Mouse (Mus musculus): ENCODE measurements around the gene S100a11. TPM values are rescaled to one million over a fixed set of nuclear protein-coding genes. Genes with fewer than 3 reads are reported as not detected.
"Not testable (repeated sequence)": the region's sequence is repeated elsewhere in the genome, so short reads cannot be mapped to it uniquely, and the experiment has no call there.

S100a11 gene
- total RNA-seq, 1 experiment from 2014 or later = 61.9 TPM

DNA sequence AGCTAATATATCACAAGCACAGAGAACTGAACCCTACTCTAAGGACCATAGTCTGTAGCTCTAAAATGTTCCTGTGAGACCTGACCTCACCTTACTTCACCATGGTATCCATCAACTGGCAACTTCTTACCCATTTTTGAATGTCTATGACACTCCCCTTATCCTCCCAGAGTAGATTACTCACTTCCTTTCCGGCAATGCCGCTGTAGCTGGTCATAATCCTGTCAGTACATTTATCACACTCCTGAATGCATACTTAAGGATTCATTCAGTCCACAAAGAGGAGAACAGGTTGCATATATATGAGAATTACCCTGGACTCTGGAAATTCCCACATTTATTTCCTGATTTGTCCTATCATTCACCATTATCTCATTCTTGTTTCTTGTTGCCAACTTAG lies 2.9 kb upstream of the S100a11 start:
- no peak for ATAC-seq (replicated peaks; ENCODE audit: insufficient number of reproducible peaks, low FRiP score, low TSS enrichment, poor library complexity, severe bottlenecking)

DNA sequence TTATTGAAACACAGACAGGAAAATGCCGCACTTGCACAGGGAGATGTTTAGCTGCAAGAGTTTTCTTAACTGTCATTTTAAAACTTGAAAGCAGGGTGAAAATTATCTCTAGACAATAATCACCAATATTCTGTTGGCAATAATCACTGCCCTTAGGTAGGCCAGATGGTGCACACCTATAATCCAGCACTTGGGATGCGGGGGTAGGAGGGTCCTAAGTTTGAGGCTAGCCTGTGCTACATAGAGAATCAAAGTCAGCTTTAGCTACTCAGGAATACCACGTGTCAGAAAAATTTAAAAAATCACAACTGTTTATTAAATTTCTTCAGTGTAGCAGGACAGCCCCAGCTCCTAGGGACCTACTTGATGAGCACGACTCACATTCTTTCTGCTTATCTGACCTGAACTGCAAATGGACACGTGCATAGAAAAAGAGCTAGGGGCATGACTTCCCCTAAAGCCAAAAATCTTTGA lies 395 bp upstream of the S100a11 start:
- no peak for ATAC-seq (replicated peaks; ENCODE audit: insufficient number of reproducible peaks, low FRiP score, low TSS enrichment, poor library complexity, severe bottlenecking)

GRCm38 (mm10) chr3:93521462-93522057 lies 1.3 kb downstream of the S100a11 start:
- ATAC-seq (replicated peaks; ENCODE audit: insufficient number of reproducible peaks, low FRiP score, low TSS enrichment, poor library complexity, severe bottlenecking) = 0 out of 2 replicates have a peak, but pooled peaks have one; percentile 40

GRCm38 (mm10) chr3:93522611-93523010 lies 2.3 kb downstream of the S100a11 start:
- no peak for ATAC-seq (replicated peaks; ENCODE audit: insufficient number of reproducible peaks, low FRiP score, low TSS enrichment, poor library complexity, severe bottlenecking)

GRCm38 (mm10) chr3:93527300-93527699 lies 7.0 kb downstream of the S100a11 start:
- ATAC-seq (replicated peaks; ENCODE audit: insufficient number of reproducible peaks, low FRiP score, low TSS enrichment, poor library complexity, severe bottlenecking) = no peak

DNA sequence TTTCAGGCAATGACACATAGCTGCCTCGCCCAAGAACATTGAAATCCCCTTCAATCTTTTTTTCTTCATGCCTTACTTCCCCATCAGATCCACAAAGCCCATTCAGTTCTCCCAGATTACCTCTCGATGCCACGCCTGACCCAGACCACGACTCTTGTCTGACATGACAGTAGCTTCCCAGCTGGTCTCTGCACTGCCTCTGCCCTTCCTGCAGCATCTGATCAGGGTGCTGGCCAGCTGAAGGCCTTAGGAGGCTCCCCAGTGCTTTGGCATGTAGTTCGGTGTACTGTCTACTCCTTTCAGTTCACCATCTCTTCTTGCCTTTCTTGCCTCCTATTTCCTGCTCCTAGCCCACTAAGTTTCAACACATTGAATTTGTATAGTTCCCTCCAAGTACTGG lies 8.5 kb downstream of the S100a11 start:
- ATAC-seq (replicated peaks; ENCODE audit: insufficient number of reproducible peaks, low FRiP score, low TSS enrichment, poor library complexity, severe bottlenecking) = no peak

GRCm38 (mm10) chr3:93537068-93537576 lies 16.8 kb downstream of the S100a11 start:
- ATAC-seq (replicated peaks; ENCODE audit: insufficient number of reproducible peaks, low FRiP score, low TSS enrichment, poor library complexity, severe bottlenecking) = no peak

DNA sequence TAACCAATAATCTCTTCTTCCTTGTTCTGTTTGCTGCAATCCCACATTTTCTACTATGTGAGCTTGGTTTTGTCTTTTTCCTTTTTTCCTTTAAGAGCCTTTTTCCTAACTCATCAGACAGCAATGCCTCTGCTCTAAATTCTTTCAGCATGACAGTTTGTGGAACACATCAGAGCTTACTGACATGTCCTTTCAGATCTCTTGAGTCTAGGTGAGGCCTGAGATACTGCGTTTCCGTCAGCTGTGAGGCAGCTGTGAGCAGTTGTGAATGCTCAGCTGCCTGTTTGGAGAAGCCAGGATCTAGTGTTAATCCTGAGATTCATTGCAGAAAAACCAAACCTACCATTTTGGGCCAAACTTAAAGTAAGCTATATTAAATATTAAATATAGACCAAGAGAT lies 18.2 kb downstream of the S100a11 start:
- no peak for ATAC-seq (replicated peaks; ENCODE audit: insufficient number of reproducible peaks, low FRiP score, low TSS enrichment, poor library complexity, severe bottlenecking)

GRCm38 (mm10) chr3:93541501-93541900 lies 21.2 kb downstream of the S100a11 start:
- no peak for ATAC-seq (replicated peaks; ENCODE audit: insufficient number of reproducible peaks, low FRiP score, low TSS enrichment, poor library complexity, severe bottlenecking)

DNA sequence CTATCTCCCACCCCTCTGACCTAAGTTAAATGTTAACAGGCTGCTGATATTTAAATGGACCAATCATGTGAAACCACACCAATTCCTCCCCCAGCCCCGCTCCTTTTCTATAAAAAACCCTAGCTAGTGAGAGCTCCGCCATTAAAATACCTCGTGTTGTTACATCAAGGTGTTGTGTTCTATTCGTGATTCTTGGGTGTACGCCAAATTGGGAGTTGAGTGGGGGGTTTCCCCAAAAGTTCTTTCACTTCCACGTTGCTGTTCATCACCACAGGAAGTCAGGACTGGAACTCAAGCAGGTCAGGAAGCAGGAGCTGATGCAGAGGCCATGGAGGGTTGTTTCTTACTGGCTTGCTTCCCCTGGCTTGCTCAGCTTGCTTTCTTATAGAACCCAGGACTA lies 23.9 kb downstream of the S100a11 start:
- not testable (repeated sequence) for ATAC-seq (replicated peaks; ENCODE audit: insufficient number of reproducible peaks, low FRiP score, low TSS enrichment, poor library complexity, severe bottlenecking)

GRCm38 (mm10) chr3:93547099-93547648 lies 26.9 kb downstream of the S100a11 start:
- ATAC-seq (replicated peaks; ENCODE audit: insufficient number of reproducible peaks, low FRiP score, low TSS enrichment, poor library complexity, severe bottlenecking) = peak; percentile 79

- ATAC-seq (replicated peaks; ENCODE audit: insufficient number of reproducible peaks, low FRiP score, low TSS enrichment, poor library complexity, severe bottlenecking) = no peak
These were observed 27.7 kb downstream of the S100a11 start for GRCm38 (mm10) chr3:93547749-93548540.

DNA sequence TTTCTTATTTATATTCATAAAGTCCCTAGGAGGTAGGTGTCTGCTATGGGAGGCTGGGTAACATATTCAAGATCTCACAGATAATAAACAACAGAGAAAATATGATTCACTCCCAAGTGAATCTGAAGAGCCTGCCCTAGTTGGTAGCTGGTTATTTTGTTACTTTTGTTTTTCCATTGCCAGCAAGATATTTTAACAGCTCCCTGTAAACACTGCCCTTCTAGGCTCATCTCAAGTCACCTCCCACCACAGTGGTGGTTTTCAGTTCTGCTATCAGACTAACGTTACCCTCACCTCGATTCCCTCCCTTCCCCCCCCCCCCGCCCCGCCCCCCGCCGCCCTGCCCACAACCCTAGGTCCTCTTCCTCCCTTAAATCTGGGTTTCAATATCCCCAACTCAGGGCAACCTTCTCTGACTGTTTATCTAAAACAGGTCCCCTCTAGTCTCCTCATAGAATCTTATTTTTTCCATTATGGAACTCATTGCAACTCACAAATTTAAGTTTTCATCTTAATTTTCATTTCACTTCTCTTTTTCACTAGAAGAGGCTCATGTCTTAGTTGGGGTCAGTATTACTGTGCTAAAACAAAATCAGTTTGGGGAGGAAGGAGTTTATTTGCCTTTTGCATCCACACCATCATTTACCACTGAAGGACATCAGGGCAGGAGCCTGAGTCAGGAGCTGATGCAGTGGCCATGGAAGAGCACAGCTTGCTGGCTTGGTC lies 28.4 kb downstream of the S100a11 start:
- 0 out of 2 replicates have a peak, but pooled peaks have one; percentile 23 for ATAC-seq (replicated peaks; ENCODE audit: insufficient number of reproducible peaks, low FRiP score, low TSS enrichment, poor library complexity, severe bottlenecking)

- ATAC-seq (replicated peaks; ENCODE audit: insufficient number of reproducible peaks, low FRiP score, low TSS enrichment, poor library complexity, severe bottlenecking) = peak; percentile 41
These were observed 29.7 kb downstream of the S100a11 start for GRCm38 (mm10) chr3:93549986-93550385.

GRCm38 (mm10) chr3:93551950-93552901 lies 31.9 kb downstream of the S100a11 start:
- peak; percentile 33 for ATAC-seq (replicated peaks; ENCODE audit: insufficient number of reproducible peaks, low FRiP score, low TSS enrichment, poor library complexity, severe bottlenecking)

DNA sequence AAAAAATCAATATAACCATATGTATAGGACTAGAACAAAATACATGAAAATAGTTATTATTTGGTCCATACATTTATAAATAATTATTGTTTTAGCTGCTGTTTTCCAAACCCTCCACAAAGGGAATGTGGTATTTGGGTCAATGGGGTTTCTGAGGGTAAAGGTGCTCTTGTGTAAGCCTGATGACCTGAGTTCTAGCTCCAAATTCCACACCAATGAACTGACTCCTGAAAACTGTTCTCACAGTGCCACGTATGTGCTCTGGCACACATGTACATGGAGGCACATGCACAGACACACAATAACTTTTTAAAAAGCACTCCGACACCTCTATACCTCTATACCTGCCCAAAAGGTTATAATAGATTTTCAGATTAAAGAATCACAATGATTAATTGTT lies 33.0 kb downstream of the S100a11 start:
- no peak for ATAC-seq (replicated peaks; ENCODE audit: insufficient number of reproducible peaks, low FRiP score, low TSS enrichment, poor library complexity, severe bottlenecking)

- ATAC-seq (replicated peaks; ENCODE audit: insufficient number of reproducible peaks, low FRiP score, low TSS enrichment, poor library complexity, severe bottlenecking) = no peak
These were observed 33.6 kb downstream of the S100a11 start for GRCm38 (mm10) chr3:93553765-93554378.
